Mouse (Mus musculus) MEL (cell line): ENCODE measurements around the gene Nlrx1. TPM values are rescaled to one million over a fixed set of nuclear protein-coding genes. Genes with fewer than 3 reads are reported as not detected.

Experiments
- DNase-seq: peaks from one replicate; pipeline ENCODE4 v3.0.0; 2011; ENCODE audit warnings: low read depth, low spot score
- H3K27ac ChIP-seq: 2 replicates; pipeline ENCODE4 v1.5.1; 2012; ENCODE audit warnings: low read depth, mild to moderate bottlenecking, control low read depth, low read length, moderate library complexity; ENCODE audit not compliant: control insufficient read depth
- H3K27me3 ChIP-seq, 2 experiments: fragments of 150-350 bp in 1 of 2; sonication (generic) in 1 of 2; 2 replicates each; pipeline ENCODE4 v1.6.1; 2012; ENCODE audit warnings: low read length in 2 of 2, mild to moderate bottlenecking in 2 of 2, improper control_type of control experiment in 1 of 2, moderate library complexity in 1 of 2; ENCODE audit not compliant: insufficient read depth in 2 of 2, control insufficient read depth in 1 of 2
- H3K36me3 ChIP-seq, 2 experiments: 2 replicates each; pipeline ENCODE4 v1.6.1; 2012 to 2014; ENCODE audit warnings: low read length in 2 of 2, improper control_type of control experiment in 1 of 2, inconsistent platforms in 1 of 2, mild to moderate bottlenecking in 1 of 2; ENCODE audit not compliant: insufficient read depth in 2 of 2, control insufficient read depth in 1 of 2
- H3K4me1 ChIP-seq, 2 experiments: fragments of 150-350 bp in 1 of 2; sonication (generic) in 1 of 2; 2 replicates each; pipeline ENCODE4 v1.6.1; 2012; ENCODE audit warnings: low read length in 2 of 2, improper control_type of control experiment in 1 of 2, mild to moderate bottlenecking in 1 of 2; ENCODE audit not compliant: insufficient read depth in 2 of 2, control insufficient read depth in 1 of 2
- H3K4me3 ChIP-seq, 2 experiments: fragments of 150-350 bp in 1 of 2; sonication (generic) in 1 of 2; 2 replicates each; pipeline ENCODE4 v1.5.1; 2012; ENCODE audit warnings: low read depth in 2 of 2, low read length in 2 of 2, mild to moderate bottlenecking in 2 of 2, moderate library complexity in 2 of 2, control low read depth in 1 of 2, improper control_type of control experiment in 1 of 2; ENCODE audit not compliant: control insufficient read depth in 1 of 2, insufficient read depth in 1 of 2
- H3K79me2 ChIP-seq: 2 replicates; pipeline ENCODE4 v1.6.1; 2012; ENCODE audit warnings: mild to moderate bottlenecking, low read length, moderate library complexity; ENCODE audit not compliant: control insufficient read depth, poor library complexity, insufficient read depth
- H3K9ac ChIP-seq: 2 replicates; pipeline ENCODE4 v1.6.1; 2012; ENCODE audit warnings: low read depth, mild to moderate bottlenecking, control low read depth, low read length, moderate library complexity; ENCODE audit not compliant: control insufficient read depth, poor library complexity, severe bottlenecking
- H3K9me3 ChIP-seq: fragments of 150-350 bp; sonication (generic); replicated peaks from 2 replicates; pipeline ENCODE4 v1.6.1; 2012; ENCODE audit warnings: mild to moderate bottlenecking, low read length, improper control_type of control experiment, moderate library complexity; ENCODE audit not compliant: insufficient read depth
- BHLHE40 ChIP-seq: IDR thresholded peaks from 2 replicates; pipeline ENCODE4 v1.6.1; 2012; ENCODE audit warnings: low read depth, mild to moderate bottlenecking, inconsistent platforms, low read length, improper control_type of control experiment, borderline replicate concordance
- CHD2 ChIP-seq: IDR thresholded peaks from 2 replicates; pipeline ENCODE4 v1.6.1; 2011; ENCODE audit warnings: low read length, improper control_type of control experiment
- CTCF ChIP-seq, 3 experiments: IDR thresholded peaks in 2 of 3; conservative IDR thresholded peaks in 1 of 3; 2 replicates each; pipeline ENCODE4 v1.5.1; 2011 to 2012; ENCODE audit warnings: low read length in 3 of 3, low read depth in 2 of 3, mild to moderate bottlenecking in 2 of 3, improper control_type of control experiment in 1 of 3, inconsistent platforms in 1 of 3, mixed read lengths in 1 of 3, moderate library complexity in 1 of 3; ENCODE audit not compliant: control insufficient read depth in 1 of 3, insufficient read depth in 1 of 3, poor library complexity in 1 of 3, severe bottlenecking in 1 of 3
- EP300 ChIP-seq, 2 experiments: IDR thresholded peaks; 2 replicates each; pipeline ENCODE4 v1.6.1; 2011; ENCODE audit warnings: improper control_type of control experiment in 2 of 2, low read length in 2 of 2, low read depth in 1 of 2, mild to moderate bottlenecking in 1 of 2
- ETS1 ChIP-seq: IDR thresholded peaks from 2 replicates; pipeline ENCODE4 v1.6.1; 2012; ENCODE audit warnings: low read depth, mild to moderate bottlenecking, inconsistent platforms, low read length, improper control_type of control experiment, moderate library complexity
- GABPA ChIP-seq: IDR thresholded peaks from 2 replicates; pipeline ENCODE4 v1.6.1; 2012; ENCODE audit warnings: low read depth, mild to moderate bottlenecking, inconsistent platforms, low read length, improper control_type of control experiment, moderate library complexity
- GATA1 ChIP-seq: IDR thresholded peaks from 2 replicates; pipeline ENCODE4 v1.6.1; 2011; ENCODE audit warnings: low read depth, low read length, improper control_type of control experiment
- HCFC1 ChIP-seq: IDR thresholded peaks from 2 replicates; pipeline ENCODE4 v1.6.1; 2012; ENCODE audit warnings: low read depth, mild to moderate bottlenecking, inconsistent platforms, low read length, improper control_type of control experiment, moderate library complexity
- MAFK ChIP-seq: IDR thresholded peaks from 2 replicates; pipeline ENCODE4 v1.6.1; 2011; ENCODE audit warnings: low read depth, mild to moderate bottlenecking, low read length, improper control_type of control experiment, borderline replicate concordance
- MAZ ChIP-seq: IDR thresholded peaks from 2 replicates; pipeline ENCODE4 v1.6.1; 2012; ENCODE audit warnings: low read depth, mild to moderate bottlenecking, inconsistent platforms, low read length, improper control_type of control experiment
- MXI1 ChIP-seq: IDR thresholded peaks from 2 replicates; pipeline ENCODE4 v1.6.1; 2011; ENCODE audit warnings: mild to moderate bottlenecking, low read depth, low read length, improper control_type of control experiment
- MYB ChIP-seq: IDR thresholded peaks from 2 replicates; pipeline ENCODE4 v1.6.1; 2011; ENCODE audit warnings: mild to moderate bottlenecking, low read depth, low read length, improper control_type of control experiment
- MYC ChIP-seq: IDR thresholded peaks from 2 replicates; pipeline ENCODE4 v1.6.1; 2011; ENCODE audit warnings: low read depth, mild to moderate bottlenecking, low read length, improper control_type of control experiment, moderate library complexity
- NELFE ChIP-seq: IDR thresholded peaks from 2 replicates; pipeline ENCODE4 v1.6.1; 2011; ENCODE audit warnings: low read depth, low read length, improper control_type of control experiment
- NRF1 ChIP-seq: IDR thresholded peaks from 2 replicates; pipeline ENCODE4 v1.6.1; 2014; ENCODE audit warnings: low read depth, mild to moderate bottlenecking, inconsistent platforms, low read length, improper control_type of control experiment, moderate library complexity; ENCODE audit not compliant: poor library complexity, insufficient read depth, severe bottlenecking
- POLR2A ChIP-seq, 2 experiments: IDR thresholded peaks; 2 replicates each; pipeline ENCODE4 v1.6.1; 2011 to 2012; ENCODE audit warnings: low read length in 2 of 2, mild to moderate bottlenecking in 2 of 2, control low read depth in 1 of 2, improper control_type of control experiment in 1 of 2, low read depth in 1 of 2, moderate library complexity in 1 of 2; ENCODE audit not compliant: control insufficient read depth in 1 of 2, insufficient read depth in 1 of 2, poor library complexity in 1 of 2
- RCOR1 ChIP-seq: IDR thresholded peaks from 2 replicates; pipeline ENCODE4 v1.6.1; 2012; ENCODE audit warnings: low read depth, mild to moderate bottlenecking, inconsistent platforms, low read length, improper control_type of control experiment
- SIN3A ChIP-seq: IDR thresholded peaks from 2 replicates; pipeline ENCODE4 v1.6.1; 2012; ENCODE audit warnings: low read length, improper control_type of control experiment, inconsistent platforms
- SMC3 ChIP-seq: IDR thresholded peaks from 2 replicates; pipeline ENCODE4 v1.6.1; 2011; ENCODE audit warnings: low read depth, low read length, improper control_type of control experiment
- TAL1 ChIP-seq: IDR thresholded peaks from 2 replicates; pipeline ENCODE4 v1.6.1; 2012; ENCODE audit warnings: mild to moderate bottlenecking, inconsistent platforms, low read length, moderate library complexity, mixed read lengths
- TBP ChIP-seq: IDR thresholded peaks from 2 replicates; pipeline ENCODE4 v1.8.0; 2011; ENCODE audit warnings: low read depth, low read length, improper control_type of control experiment
- TCF12 ChIP-seq: IDR thresholded peaks from 2 replicates; pipeline ENCODE4 v1.6.1; 2014; ENCODE audit warnings: low read depth, mild to moderate bottlenecking, inconsistent platforms, low read length, improper control_type of control experiment, moderate library complexity
- USF1 ChIP-seq: IDR thresholded peaks from 2 replicates; pipeline ENCODE4 v1.6.1; 2014; ENCODE audit warnings: low read depth, mild to moderate bottlenecking, inconsistent platforms, low read length, improper control_type of control experiment, moderate library complexity
- USF2 ChIP-seq, 2 experiments: IDR thresholded peaks; 2 replicates each; pipeline ENCODE4 v1.6.1; 2011 to 2012; ENCODE audit warnings: improper control_type of control experiment in 2 of 2, low read length in 2 of 2, borderline replicate concordance in 1 of 2, inconsistent platforms in 1 of 2, low read depth in 1 of 2, mild to moderate bottlenecking in 1 of 2; ENCODE audit not compliant: insufficient read depth in 1 of 2
- ZNF384 ChIP-seq: IDR thresholded peaks from 2 replicates; pipeline ENCODE4 v1.6.1; 2012; ENCODE audit warnings: low read depth, mild to moderate bottlenecking, inconsistent platforms, low read length, improper control_type of control experiment
- polyA plus RNA-seq, 2 experiments: library from polyadenylated mRNA; stranded (reverse) in 1 of 2; unstranded in 1 of 2; fragments of >175 nt in 1 of 2; fragments of >200 nt in 1 of 2; gene quantifications; 2 replicates each; pipeline versions ENCODE4 v1.2.1 to v1.2.4; 2012; ENCODE audit warnings: low replicate concordance in 2 of 2, low read depth in 1 of 2; ENCODE audit not compliant: insufficient read length in 2 of 2, insufficient read depth in 1 of 2, missing spikeins in 1 of 2
- total RNA-seq: library from RNA; depleted of rRNA; stranded (reverse); fragments of 300-350 nt; gene quantifications from 2 replicates; pipeline ENCODE4 v1.2.3, GENCODE M21; 2012

Nlrx1 gene
- total and polyA plus RNA-seq, 3 experiments = 1.2 to 7.0 TPM; not detected in 1

DNA sequence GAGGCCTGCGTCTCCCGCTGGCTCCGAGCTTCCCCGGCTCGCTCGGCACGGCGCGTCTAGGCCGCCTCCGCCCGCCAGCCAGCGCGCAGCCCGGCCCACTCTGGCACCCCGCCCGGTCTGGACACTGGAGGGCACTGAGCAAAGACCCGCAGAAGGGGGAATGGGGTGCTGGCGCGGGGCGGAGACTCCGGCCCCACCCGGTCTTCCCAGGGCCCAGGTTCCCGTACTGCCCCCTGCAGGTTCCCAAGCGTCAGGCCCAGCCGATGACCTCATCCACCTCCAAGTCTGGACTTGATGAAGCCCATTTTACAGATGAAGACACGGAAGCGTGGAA, 405 bp downstream of the Nlrx1 start (continued):
- TF ChIP-seq NELFE (peak; percentile 40), MYB (no peak), TBP (0 out of 2 replicates have a peak, but pooled peaks have one; percentile 22), MAZ (peak; percentile 62; the same call in 1 of the 2 replicates), TCF12 (no peak), POLR2A (IDR thresholded peaks at IDR 0.05; ENCODE audit: control insufficient read depth in 1 of 2, insufficient read depth in 1 of 2, low read depth in 1 of 2, low read length in 2 of 2, poor library complexity in 1 of 2) (peak; percentile 27 to 76; a peak in 1 of 4 replicates), ETS1 (peak; percentile 47; the same call in 1 of the 2 replicates), USF2 (IDR thresholded peaks at IDR 0.05; ENCODE audit: borderline replicate concordance in 1 of 2, insufficient read depth in 1 of 2, low read depth in 1 of 2, low read length in 2 of 2) (no peak), TAL1 (no peak), RCOR1 (no peak), NRF1 (no peak), GATA1 (no peak), HCFC1 (peak; percentile 21; the same call in 1 of the 2 replicates), BHLHE40 (no peak), SMC3 (peak; percentile 64), CHD2 (no peak), MAFK (no peak), MXI1 (0 out of 2 replicates have a peak, but pooled peaks have one; percentile 3), GABPA (no peak), USF1 (no peak)

DNA sequence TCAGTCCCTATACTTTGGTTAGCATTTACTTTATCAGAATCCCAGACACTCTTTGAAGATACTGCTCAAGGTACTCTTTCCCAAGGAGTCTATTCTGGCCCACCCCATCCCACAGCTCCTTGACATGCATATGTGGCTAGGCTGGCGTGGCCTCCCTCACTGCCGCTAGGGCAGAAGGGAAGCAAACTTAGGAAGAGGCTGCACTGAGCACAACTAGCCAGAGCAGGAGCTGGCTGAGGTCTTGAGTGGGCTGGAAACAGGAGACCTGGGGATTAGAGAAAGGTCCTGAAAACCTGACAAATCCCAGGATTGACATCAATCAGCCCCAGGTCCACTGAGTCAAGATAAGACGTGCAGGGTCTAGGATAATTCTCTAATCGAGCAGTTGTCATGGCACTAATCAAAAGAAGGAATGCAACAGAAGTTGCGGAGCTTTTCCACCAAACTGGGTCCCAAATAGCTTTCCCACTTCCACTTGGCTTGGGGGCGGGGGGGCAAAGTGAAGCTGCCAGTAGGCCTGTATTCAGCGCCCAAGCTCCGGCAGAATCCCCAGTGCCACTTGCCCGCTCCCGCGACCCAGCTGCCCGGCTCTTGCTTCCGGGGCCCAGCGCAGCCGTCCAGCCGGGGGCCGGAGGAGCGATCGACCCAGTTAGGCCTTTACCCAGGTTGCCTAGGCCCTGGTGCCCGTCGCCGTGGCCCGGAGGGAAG, 926 bp downstream of the Nlrx1 start:
- Histone ChIP-seq H3K9ac (peak overlapping the region; percentile 87), H3K79me2 (no peaks in the 10 kb centered on the region; the same call in 1 of the 2 replicates), H3K9me3 (no peaks in the 10 kb centered on the region), H3K36me3 (peaks cover 0 to 6% of the 10 kb centered on the region in 2 experiments; a peak in 1 of 4 replicates), H3K4me1 (peaks cover 0 to 8% of the 10 kb centered on the region in 2 experiments; a peak in 1 of 4 replicates), H3K4me3 (peak overlapping the region; percentile 66 to 77), H3K27me3 (no peaks in the 10 kb centered on the region), H3K27ac (peak overlapping the region; percentile 75)
- DNase-seq = peak; percentile 63
- TF ChIP-seq ZNF384 (no peak), CTCF (IDR thresholded peaks at IDR 0.05 in 2 of 3, conservative IDR thresholded peaks at IDR 0.05 in 1 of 3; ENCODE audit: control insufficient read depth in 1 of 3, insufficient read depth in 1 of 3, low read depth in 2 of 3, low read length in 3 of 3, poor library complexity in 1 of 3, severe bottlenecking in 1 of 3) (0 out of 6 replicates have a peak, but pooled peaks of 1 of the 3 experiments have one; percentile 8), MYC (no peak), MXI1 (no peak), GABPA (no peak), EP300 (IDR thresholded peaks at IDR 0.05; ENCODE audit: low read depth in 1 of 2, low read length in 2 of 2) (peak in 1 of 2 experiments; percentile 43; a peak in 1 of 4 replicates), CHD2 (no peak), SIN3A (peak; percentile 13)
- TF ChIP-seq, all 39 proteins: peak for 3
